Mouse (Mus musculus) adrenal gland, adult (tissue): Measurements from ENCODE around the gene 9130023H24Rik.

Source experiments
- DNase-seq, 2 experiments: peaks; one replicate each; pipeline ENCODE4 v3.0.0; 2022 to 2023; ENCODE audit warnings: low spot score in 1 of 2; ENCODE audit not compliant: inconsistent age in 2 of 2

9130023H24Rik gene

GRCm38 (mm10) chr7:128246496-128247391 is 8.9 kb upstream of the 9130023H24Rik start, which contains the start of gene Tgfb1i1:
Gene Tgfb1i1, plus strand, starts transcription at chr7:128246812.
- DNase-seq: peak; percentile 55 to 83

- no peak for DNase-seq
Measured at GRCm38 (mm10) chr7:128245547-128245946, 7.7 kb upstream of the 9130023H24Rik start.

GRCm38 (mm10) chr7:128244410-128245025 is 6.7 kb upstream of the 9130023H24Rik start:
- DNase-seq: no peak

- DNase-seq: peak in 1 of 2 experiments; percentile 26
Measured at GRCm38 (mm10) chr7:128243921-128244320, 6.1 kb upstream of the 9130023H24Rik start.

- DNase-seq: no peak
Measured at GRCm38 (mm10) chr7:128242331-128242730, 4.5 kb upstream of the 9130023H24Rik start.

- peak; percentile 34 to 56 for DNase-seq
Measured at GRCm38 (mm10) chr7:128240131-128240784, 2.4 kb upstream of the 9130023H24Rik start.

GRCm38 (mm10) chr7:128238991-128239390 is 1.2 kb upstream of the 9130023H24Rik start:
- peak in 1 of 2 experiments; percentile 66 for DNase-seq

GRCm38 (mm10) chr7:128237593-128237926 is 271 bp downstream of the 9130023H24Rik start:
- DNase-seq: no peak

- peak; percentile 89 to 97 for DNase-seq
Measured at GRCm38 (mm10) chr7:128236856-128237592, 807 bp downstream of the 9130023H24Rik start, which contains the start of gene Armc5. Gene Armc5, plus strand, starts transcription at chr7:128237342.

- DNase-seq: peak; percentile 31 to 44
Measured at GRCm38 (mm10) chr7:128236426-128236825, 1.4 kb downstream of the 9130023H24Rik start.

- peak; percentile 32 to 71 for DNase-seq
Measured at GRCm38 (mm10) chr7:128235481-128235880, 2.4 kb downstream of the 9130023H24Rik start.

GRCm38 (mm10) chr7:128234796-128235195 is 3.0 kb downstream of the 9130023H24Rik start:
- DNase-seq: no peak

GRCm38 (mm10) chr7:128231741-128232140 is 6.1 kb downstream of the 9130023H24Rik start:
- peak in 1 of 2 experiments; percentile 43 for DNase-seq

- DNase-seq: no peak
Measured at GRCm38 (mm10) chr7:128220936-128221335, 16.9 kb downstream of the 9130023H24Rik start.

- no peak for DNase-seq
Measured at GRCm38 (mm10) chr7:128219952-128220351, 17.9 kb downstream of the 9130023H24Rik start.

- no peak for DNase-seq
Measured at GRCm38 (mm10) chr7:128209826-128210225, 28.0 kb downstream of the 9130023H24Rik start.

GRCm38 (mm10) chr7:128208187-128208586 is 29.6 kb downstream of the 9130023H24Rik start:
- DNase-seq: peak; percentile 46 to 85

GRCm38 (mm10) chr7:128206152-128206551 is 31.7 kb downstream of the 9130023H24Rik start, which contains the start of gene Cox6a2:
Gene Cox6a2, minus strand, starts transcription at chr7:128206387.
- DNase-seq: no peak

- DNase-seq: no peak
Measured at GRCm38 (mm10) chr7:128205695-128206094, 32.1 kb downstream of the 9130023H24Rik start.

GRCm38 (mm10) chr7:128204179-128204578 is 33.7 kb downstream of the 9130023H24Rik start:
- no peak for DNase-seq

- no peak for DNase-seq
Measured at GRCm38 (mm10) chr7:128203071-128203470, 34.8 kb downstream of the 9130023H24Rik start.
